Mouse (Mus musculus) heart, adult 2 months (tissue): ENCODE measurements at regions not wholly inside any gene's neighbourhood (a gene's known extent, or its start where the extent isn't known, plus 50 kb on each side); places are given as distances from the start of the nearest gene placed in this dataset.

Experiments used
- CTCF ChIP-seq: fragments of 200-600 bp; IDR thresholded peaks from 2 replicates; pipeline ENCODE4 v1.8.1; 2022; ENCODE audit warnings: antibody characterized with exemption, mild to moderate bottlenecking, moderate library complexity
- EP300 ChIP-seq: fragments of 200-500 bp; IDR thresholded peaks from 2 replicates; pipeline ENCODE4 v1.6.1; 2011; ENCODE audit warnings: low read depth, low read length, control low read depth; ENCODE audit not compliant: insufficient read depth
- POLR2A ChIP-seq: fragments of 200-500 bp; IDR thresholded peaks from 2 replicates; pipeline ENCODE4 v1.6.1; 2011; ENCODE audit warnings: mild to moderate bottlenecking, low read depth, low read length, control low read depth; ENCODE audit not compliant: insufficient read depth

DNA sequence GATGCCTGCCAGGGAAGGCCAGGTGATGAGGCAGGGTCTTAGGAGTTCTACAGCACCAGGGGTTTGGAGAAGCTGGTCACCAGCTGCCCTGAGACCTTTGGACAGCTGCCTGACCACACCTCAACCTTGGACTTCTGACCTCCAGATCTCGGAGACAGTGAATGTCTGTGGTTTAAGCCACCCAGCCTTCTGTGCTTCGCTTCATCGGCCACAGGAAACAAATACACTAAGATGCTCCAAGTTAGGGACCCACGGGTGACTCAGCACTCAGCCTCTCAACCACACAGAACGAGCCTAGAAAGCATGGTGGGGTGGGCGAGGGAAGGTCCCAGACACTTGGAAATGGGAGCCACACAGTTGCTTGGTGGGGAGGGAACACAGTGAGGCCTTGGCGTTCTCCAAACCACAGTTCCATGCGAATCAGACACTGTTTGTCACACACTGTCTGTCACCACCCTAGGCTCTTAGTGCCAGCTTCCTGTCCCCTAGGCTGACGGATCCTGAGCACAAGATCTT, 66.5 kb downstream of the Sik1 start:
- no peak for TF ChIP-seq CTCF
- TF ChIP-seq EP300: no peak
- TF ChIP-seq POLR2A: no peak
